Mouse (Mus musculus) spleen, postnatal 10 days (tissue): ENCODE results near the gene Gm17545.
A peak's percentile ranks its signal among the peaks of the same experiment; 100 is the strongest.
"Not testable (repeated sequence)": the region's sequence is repeated elsewhere in the genome, so short reads cannot be mapped to it uniquely, and the experiment has no call there.

Experiments
- DNase-seq, 2 experiments: peaks; one replicate each; pipeline ENCODE4 v3.0.0; 2021 to 2022; ENCODE audit warnings: low spot score in 2 of 2

Gene Gm17545

DNA sequence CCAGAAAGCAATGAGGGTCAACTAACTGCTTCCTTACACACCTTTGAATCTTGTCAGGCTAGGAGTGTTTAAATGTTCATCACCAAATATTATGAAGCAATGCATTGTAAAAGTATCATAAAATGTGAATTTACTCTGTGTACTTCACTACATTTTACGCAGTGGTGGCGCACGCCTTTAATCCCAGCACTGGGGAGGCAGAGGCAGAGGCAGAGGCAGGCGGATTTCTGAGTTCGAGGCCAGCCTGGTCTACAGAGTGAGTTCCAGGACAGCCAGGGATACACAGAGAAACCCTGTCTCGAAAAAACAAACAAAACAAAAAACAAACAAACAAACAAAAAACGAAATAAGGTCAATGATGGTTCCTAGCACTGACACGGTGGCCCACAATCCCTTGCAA, at the start of gene Gm17545:
Gene Gm17545 (plus strand): TSS at position 301 of the 400 bp plus-strand sequence.
- DNase-seq = not testable (repeated sequence)

DNA sequence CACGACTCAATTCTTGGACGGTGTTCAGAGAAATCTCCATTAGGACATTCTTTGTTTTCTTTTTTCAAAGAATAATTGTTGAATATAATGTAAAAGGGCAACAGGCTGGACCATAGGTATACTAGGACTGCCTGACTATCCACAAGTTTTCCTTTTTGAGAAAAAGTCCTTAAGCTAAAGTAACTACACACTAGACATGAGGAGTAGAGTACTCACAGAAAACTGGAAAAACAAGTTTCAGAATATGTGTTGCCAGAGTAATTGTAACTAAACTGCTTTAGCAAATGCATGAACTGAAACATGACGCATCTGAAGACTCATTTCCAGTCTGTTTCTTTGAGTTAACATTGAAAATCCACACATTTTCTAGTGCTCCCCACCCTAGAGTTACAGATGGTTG, 48.7 kb upstream of the Gm17545 start:
- DNase-seq = no peak

DNA sequence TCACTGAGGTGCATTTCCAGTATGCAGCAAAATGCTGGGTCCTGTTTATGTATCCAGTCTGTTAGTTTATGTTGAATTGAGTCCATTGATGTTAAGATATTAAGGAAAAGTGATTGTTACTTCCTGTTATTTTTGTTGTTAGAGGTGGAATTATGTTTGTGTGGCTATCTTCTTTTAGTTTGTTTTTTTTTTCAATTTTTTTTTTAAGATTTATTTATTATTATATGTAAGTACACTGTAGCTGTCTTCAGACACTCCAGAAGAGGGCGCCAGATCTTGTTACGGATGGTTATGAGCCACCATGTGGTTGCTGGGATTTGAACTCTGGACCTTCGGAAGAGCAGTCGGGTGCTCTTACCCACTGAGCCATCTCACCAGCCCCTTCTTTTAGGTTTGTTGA, 46.5 kb upstream of the Gm17545 start:
- DNase-seq = not testable (repeated sequence)

DNA sequence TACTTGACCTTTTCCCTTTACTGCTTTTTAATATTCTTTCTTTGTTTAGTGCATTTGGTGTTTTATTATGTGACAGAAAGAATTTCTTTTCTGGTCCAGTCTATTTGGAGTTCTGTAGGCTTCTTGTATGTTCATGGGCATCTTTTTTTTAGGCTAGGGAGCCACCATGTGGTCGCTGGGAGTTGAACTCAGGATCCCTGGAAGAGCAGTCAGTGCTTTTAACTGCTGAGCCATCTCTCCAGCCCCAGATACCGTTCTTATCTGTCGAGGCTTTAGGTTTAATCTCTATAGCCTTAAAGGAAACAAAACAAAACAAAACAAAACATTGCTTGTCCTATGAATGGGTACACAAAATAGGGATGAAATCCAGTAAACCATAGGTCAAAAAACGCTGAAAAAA, 45.7 kb upstream of the Gm17545 start:
- not testable (repeated sequence) for DNase-seq

DNA sequence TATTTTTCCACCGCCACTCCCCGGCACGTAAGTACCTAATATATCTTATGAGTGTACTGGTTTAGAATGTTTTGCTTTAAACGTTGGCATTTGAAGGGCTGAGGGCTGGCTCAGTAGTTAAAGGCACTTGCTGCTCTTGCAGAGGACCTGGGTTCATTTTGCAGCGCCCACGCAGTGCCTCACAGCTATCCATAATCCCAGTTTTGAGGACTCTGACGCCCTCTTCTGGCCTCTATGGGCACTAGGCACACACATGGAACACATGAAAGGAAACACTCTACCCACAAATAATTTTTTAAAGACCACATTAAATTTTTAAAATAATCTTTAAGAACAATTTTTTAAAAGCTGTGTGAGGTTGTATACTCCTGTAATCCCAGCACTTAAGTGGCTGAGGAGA, 44.6 kb upstream of the Gm17545 start:
- no peak for DNase-seq

DNA sequence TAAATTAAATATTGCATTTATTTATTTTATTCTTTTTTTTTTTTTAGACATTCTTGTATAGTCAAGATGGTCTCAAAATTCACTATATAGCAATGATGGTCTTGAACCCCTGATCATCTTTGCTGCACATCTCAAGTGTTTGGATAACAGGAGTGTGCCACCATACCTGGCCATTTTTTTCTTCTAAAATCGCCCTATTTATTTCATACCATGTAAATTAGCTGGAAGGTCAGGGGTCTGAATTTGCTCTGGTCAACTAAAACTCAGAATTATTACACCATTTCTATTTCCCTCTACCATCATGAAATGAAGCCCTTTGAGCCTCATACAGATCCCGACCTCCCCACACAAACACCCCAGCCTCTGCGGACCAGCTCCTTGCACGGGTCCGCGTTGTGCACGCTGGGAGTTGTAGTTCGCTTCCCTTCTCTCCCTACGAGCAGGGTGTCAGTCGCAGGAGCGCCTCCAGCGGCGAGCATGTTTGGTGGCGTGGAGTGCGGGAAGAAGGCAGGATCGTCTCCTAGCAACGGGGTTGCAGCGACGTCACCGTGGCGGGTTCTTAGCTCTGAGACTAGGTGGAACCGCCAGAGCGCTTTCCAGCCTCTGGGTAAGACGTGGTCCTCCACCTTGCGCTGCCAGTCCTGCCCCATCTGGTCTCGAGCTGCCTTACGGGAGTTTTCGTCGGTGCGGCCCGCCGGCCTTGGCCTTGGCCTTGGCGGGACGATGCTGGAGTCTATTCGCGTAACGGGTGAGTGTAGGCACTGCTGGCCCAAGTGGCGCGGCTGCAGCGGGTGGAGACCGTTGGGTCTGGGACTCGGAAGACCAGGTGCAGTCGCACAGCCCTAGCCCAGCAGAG, 42.9 kb upstream of the Gm17545 start, which contains the start of gene 9530077C05Rik:
Gene 9530077C05Rik (plus strand): TSS at position 512 of the 856 bp plus-strand sequence.
- peak; percentile 93 to 98 for DNase-seq

DNA sequence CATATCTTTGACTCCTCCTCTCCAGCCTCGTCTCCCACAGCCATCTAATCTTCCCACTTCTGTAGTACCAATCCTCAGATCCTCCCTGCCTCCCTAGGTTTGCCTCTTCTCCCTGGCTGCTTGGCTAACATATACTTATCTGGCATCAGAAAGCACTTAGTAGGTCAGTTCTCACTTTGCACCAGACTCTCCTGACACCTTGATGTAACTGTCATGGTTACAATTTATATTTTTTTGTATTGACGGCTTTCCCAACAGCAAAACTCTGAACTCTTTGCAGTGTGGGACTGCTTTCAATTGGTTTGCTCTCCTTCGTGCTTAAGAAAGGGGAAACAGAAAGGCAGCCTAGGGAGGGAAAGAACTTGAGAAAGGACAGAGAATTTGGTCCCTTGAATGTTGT, 37.9 kb upstream of the Gm17545 start:
- no peak for DNase-seq

DNA sequence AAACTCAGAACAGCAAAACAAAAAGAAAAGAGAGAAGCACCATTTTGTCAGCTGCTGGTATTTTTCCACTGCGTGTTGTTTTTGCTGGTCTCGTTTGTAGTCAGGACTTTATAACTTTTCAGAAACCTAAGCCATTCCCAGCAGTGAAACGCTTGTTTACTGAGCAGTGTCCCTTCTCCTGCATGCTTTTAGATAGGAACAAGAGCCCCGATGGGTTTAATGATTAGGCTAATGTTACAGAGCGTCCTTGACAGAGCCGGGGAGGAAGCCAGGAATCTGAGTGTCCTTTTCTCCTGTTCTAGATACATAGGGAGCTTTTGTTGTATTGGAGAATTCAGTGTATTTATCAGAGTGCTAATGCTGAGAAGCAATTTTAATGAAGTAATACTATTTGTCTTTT, 36.5 kb upstream of the Gm17545 start:
- DNase-seq = no peak

DNA sequence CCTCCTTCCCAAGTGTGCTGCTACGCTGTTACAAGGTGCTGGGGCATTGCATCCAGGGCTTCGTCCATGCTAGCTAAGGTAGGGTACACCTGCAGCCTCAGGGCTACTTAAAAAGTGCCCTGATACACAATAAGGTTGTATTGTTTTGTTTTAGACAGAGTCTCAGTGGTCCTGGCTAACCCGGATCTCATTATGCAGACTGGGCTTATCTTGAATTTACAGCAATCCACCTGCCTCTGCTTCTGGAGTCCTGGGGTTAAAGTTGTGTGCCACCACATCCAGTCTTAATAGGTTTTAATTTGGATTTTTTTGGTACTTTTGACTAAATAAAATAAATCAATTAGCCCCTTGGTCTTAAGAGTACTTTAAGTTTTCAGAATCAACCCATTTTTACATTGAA, 34.2 kb upstream of the Gm17545 start:
- no peak for DNase-seq

DNA sequence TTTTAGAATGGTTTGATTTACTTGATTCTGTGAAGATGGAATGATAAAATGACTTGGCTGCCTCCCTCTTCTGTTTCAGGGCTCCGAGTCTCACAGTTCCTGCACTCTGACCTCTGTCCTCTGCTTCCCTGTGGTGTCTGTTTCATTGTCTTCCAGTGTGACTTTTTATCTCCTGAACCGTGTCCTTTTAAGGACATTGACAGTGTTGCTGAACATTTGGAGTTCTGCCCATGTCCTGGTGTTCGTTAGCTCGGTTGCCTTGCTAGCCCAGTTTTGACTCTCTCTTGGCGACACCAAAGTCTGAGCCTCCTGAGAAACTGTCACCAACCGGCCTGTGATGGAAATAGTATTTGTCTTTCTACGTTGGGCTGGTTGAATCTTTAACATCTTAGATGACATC, 33.6 kb upstream of the Gm17545 start:
- DNase-seq = no peak

DNA sequence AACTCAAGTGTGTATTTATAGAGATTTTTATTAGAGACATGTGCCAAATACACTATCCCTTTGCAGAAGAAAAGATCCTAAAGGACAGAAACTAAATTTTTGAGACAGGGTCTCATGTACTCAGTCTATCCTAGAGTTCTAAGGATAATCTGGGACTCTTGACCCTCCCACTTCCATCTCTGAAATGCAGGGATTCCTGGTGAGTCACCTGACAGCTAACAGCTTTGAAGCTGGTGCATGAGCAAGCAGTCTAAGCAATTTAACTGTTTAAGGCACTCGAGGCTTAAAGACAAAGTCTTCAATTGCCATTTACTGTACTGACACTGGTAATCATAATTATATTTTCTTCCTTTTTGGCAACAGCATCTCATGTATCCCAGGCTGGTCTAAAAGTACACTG, 31.5 kb upstream of the Gm17545 start:
- no peak for DNase-seq

DNA sequence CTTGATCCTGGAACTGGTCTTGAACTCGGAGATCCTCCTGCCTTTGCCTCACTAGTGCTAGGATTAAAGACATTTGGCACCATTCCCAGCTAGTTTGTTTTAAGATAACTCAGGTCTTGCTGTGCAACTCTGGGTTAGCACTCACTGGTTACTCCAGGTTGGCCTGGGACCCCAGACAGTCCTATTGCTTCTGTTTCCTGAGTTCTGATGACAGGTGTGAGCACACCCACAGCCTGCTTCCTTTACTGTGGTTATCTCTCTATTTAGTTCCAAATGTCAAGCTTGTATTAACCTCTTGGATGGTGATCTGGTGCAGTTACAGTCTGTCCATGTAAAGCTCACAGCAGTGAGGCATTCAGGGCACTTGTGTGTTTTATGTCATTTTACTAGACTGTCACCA, 30.6 kb upstream of the Gm17545 start:
- no peak for DNase-seq

DNA sequence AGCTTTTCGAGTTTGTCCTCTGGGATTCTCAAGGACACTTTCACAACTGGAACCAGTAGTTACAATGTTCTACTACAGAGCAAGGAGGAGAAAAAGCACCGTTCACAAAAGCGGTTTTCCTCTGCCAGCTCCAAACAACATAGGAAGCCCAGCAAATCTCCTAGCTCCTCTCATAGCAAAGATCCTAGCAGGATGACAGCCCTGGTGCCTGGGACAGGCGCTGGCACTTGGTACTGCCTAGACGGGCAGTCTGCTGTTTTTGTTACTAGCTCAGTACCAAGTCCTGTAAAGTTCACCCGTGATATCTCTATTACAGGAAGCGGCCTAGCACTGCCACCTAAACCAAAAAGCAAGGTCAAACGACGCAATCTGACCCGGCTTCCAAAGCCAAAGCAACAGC, 29.9 kb upstream of the Gm17545 start:
- no peak for DNase-seq

DNA sequence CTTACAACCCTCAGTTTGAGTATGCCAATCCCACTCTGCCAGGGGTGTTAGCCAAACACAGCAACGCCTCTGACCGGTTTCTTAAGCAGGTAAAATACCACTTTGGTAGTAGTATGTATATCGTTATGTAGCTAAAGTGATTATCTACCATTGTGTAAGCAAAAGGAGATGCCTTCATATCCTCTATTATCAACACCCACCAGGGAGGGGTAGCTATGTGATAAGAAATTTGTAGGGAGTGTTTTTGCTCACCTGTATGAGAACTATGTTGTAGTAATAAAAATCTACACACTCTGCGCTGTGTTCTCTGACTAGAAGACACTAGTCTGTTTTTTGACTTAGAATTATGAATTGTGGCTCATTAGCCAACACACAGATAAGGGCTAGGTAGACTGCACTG, 29.4 kb upstream of the Gm17545 start:
- no peak for DNase-seq

DNA sequence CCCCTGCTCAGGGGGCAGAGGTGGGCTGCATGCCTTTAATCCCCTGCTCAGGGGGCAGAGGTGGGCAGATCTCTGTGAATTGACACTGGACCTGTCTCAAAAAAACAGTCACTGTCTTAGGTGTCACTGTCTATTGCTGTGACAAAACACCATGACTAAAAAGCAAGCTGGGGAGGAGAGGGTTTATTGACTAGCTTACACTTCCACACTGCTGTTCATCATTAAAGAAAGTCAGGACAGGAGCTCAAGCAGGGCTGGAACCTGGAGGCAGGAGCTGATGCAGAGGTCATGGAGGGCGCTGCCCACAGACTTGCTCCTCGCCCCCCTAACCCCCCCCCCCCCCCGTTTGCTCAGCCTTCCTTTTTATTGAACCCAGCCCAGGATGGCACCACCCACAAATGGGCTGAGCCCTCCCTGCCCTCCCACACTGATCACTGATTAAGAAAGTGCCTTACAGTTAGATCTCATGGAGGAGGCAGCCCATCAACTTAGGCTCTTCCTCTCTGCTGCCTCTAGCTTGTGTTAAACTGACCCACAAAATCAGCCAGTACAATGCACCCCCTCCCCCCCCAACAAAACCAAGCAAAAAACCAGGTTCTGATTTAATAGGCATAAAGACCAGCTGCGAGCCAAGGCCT, 25.9 kb upstream of the Gm17545 start:
- no peak for DNase-seq

DNA sequence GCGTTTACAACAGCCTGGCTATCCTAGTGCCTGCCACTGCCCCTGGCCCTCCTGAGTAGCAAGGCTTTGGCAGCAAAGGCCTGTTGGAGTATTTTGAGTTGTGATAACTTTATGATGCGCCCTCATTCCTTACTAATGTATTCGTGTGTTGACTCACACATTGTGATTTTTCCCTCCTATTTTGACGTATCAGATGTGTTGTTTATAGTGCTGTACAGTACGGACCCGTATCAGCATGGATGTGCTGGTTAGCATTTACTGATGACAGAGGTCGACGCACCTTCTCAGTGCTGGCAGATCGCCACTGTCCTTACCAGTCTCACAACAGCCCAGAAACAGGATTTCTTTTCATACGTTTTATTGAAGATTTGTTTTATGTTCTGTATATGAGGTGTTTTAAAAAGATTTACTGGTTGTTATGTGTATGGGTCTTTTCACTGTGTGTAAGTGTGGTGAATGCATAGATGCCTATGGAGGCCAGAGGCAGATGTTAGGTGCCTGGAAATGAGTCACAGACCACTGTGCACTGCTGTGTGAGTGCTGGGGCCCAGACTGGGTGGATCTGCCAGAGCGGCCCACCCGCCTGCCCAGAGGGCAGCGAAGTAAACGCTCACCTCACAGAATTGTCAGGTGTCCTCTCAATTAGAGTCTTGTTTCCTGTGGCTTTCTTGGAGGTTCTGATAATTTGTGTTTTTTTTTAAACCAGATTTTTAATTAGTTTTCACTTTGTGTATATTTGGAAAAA, 25.3 kb upstream of the Gm17545 start:
- DNase-seq = no peak

DNA sequence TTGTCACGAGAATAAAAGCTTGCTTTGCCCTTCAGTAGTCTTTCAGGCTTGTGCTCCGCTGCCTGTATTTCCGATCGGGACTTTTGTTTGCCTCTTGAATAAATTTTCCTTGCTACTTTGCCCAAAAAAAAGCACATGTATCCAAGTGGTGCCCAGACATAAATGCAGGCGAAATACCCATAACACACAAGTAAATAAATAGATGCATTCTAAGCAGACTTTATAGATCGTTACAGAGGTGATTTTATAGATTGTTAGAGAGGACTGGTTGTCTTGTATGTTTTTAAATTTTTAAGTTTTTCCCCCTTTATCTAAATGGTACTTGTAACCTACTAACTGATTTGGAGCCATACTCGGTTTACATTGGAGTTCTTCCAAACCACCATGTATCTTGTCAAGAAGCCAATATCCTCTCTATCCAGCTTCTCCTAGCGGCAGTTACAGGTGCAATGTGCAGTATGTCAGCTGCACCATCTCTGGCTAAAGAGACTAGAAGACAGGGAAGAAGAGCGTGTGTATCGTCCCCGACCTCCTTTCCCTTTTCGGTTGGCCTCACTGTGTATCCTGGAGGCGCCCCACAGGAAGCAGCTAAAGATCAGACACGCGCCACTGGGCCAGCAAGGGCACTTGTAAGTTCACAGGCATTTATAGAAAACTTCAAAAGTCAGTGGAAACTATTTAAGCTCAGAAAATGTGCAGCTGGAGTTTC, 24.4 kb upstream of the Gm17545 start:
- peak in 1 of 2 experiments; percentile 44 for DNase-seq

DNA sequence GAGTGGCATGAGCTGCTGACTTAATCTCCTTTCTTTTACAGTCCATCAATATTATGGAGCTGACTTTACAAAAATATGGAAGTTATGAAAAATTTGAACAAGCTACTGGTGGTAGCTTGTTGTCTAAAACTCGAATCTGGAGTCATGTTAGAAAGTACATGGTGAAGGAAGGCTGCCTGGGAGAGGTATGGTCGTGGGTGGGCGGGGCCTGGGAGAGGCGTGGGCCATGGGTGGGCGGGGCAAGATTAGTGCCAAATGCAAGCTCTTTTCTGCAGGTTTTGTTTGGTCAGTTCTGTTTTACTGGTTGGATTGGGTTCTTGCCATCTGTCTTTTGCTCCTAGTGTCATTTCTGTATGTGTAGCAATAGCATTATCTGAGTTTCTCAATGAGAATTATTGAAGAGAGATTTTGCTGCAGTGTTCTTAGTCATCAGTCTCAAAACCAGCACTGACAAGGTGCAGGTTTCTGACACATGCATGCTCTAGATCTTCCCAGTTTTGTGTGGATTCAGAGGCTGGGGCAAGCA, 23.7 kb upstream of the Gm17545 start:
- peak in 1 of 2 experiments; percentile 58 for DNase-seq

DNA sequence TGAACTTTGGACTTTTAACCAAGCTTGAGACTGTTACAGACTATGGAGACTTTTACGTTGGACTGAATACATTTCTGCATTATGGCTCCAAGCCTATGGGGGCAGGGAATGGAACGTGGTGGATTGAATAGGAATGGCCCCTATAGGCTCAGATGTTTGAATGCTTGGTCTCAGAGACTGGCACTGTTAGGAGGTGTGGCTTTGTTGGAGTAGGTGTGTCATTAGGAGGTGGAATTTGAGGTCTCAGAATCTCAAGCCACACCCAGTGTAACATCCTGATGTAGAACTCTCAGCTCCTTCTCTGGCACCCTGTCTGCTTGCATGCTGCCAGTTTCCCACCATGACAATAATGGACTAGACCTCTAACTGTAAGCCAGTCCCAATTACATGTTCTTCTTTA, 20.9 kb upstream of the Gm17545 start:
- no peak for DNase-seq

DNA sequence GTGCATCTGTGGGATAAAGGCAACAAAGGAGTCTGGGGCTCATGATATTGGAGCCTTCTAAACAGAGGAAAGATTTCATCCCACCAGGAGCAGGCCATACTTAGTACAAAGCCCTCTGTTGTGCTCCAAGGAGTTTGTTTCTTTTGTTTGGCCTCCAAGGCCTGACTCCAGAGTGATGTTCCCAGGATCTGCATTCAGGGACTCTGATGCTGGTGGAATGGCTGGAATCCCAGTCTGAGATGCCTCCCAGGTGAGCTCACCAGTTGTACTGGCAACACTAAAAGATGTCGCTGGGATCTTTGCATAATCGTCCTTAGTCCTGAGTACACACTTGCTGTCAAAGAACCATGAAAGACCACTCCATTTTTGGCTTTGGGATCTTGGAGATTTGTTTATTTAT, 20.0 kb upstream of the Gm17545 start:
- no peak for DNase-seq

DNA sequence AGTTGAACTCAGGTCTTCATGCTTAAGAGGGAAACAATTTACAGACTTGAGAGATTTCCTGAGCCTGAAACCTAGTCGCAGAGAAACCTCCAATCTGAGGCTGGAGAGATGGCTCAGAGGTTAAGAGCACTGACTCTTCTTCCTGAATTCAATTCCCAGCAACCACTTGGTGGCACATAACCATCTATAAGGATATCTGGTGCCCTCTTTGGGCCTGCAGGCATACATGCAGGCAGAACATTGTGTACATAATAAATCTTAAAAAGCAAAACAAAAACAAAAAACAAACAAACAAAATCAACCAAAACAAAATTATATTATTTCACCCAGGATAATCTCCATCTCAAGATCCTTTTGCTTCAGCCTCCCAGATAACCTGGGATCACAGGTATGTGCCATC, 15.3 kb upstream of the Gm17545 start:
- DNase-seq = no peak

DNA sequence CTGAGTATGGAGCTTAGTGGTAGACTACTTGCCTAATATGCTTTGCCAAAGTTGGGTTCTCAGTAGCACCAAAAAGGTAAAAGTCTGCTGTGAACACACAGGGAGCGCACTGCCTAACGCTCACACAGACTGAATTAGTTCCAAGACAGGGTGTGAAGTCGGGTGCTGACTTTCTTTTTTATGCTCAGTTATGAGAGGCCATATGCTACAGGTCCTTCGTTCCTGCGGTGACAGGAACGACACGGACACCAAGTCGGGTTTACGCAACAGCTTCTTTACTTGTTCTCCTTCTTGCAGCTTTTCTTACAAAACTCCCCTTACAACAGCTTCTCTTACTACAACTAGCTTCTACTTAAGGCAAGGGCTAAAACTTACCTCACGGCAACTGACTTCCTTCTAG, 10.9 kb upstream of the Gm17545 start:
- DNase-seq = no peak
